Mouse (Mus musculus) neural tube, embryonic 11.5 days (tissue): ENCODE results near the gene Gm4792. TPM values are rescaled to one million over a fixed set of nuclear protein-coding genes. Genes with fewer than 3 reads are reported as not detected.

ENCODE experiments used
- ATAC-seq: fragments of 200-750 bp; cut with Nextera tagmentation; 2 replicates; pipeline ENCODE4 v1.8.0; 2017; ENCODE audit warnings: moderate number of reproducible peaks, mild to moderate bottlenecking, moderate TSS enrichment, moderate library complexity; ENCODE audit not compliant: insufficient read depth, low FRiP score, low TSS enrichment
- DNase-seq: peaks from one replicate; pipeline ENCODE4 v3.0.0-alpha.2; 2015; ENCODE audit warnings: low spot score
- H3K27ac ChIP-seq: fragments of 300-500 bp; sonication (generic); 2 replicates; pipeline ENCODE4 v1.5.1; 2014; ENCODE audit warnings: low read depth, mild to moderate bottlenecking, low read length
- H3K27me3 ChIP-seq: fragments of 300-500 bp; sonication (generic); 2 replicates; pipeline ENCODE4 v1.6.1; 2014; ENCODE audit warnings: mild to moderate bottlenecking, low read length, mixed read lengths; ENCODE audit not compliant: control insufficient read depth, insufficient read depth
- H3K36me3 ChIP-seq: fragments of 300-500 bp; sonication (generic); 2 replicates; pipeline ENCODE4 v1.6.1; 2014; ENCODE audit warnings: mild to moderate bottlenecking, low read length, moderate library complexity, mixed read lengths; ENCODE audit not compliant: control insufficient read depth, insufficient read depth
- H3K4me1 ChIP-seq: fragments of 300-500 bp; sonication (generic); 2 replicates; pipeline ENCODE4 v1.6.1; 2014; ENCODE audit warnings: low read length, mixed read lengths; ENCODE audit not compliant: control insufficient read depth, insufficient read depth
- H3K4me2 ChIP-seq: fragments of 300-500 bp; sonication (generic); 2 replicates; pipeline ENCODE4 v1.6.1; 2014; ENCODE audit warnings: low read depth, mild to moderate bottlenecking, moderate library complexity
- H3K4me3 ChIP-seq: fragments of 300-500 bp; sonication (generic); 2 replicates; pipeline ENCODE4 v1.5.1; 2014; ENCODE audit warnings: low read depth, low read length
- H3K9ac ChIP-seq: fragments of 300-500 bp; sonication (generic); 2 replicates; pipeline ENCODE4 v1.6.1; 2014; ENCODE audit warnings: mild to moderate bottlenecking, low read length
- H3K9me3 ChIP-seq: fragments of 300-500 bp; sonication (generic); 2 replicates; pipeline ENCODE4 v1.6.1; 2016; ENCODE audit warnings: low read length; ENCODE audit not compliant: control insufficient read depth
- WGBS: fragments of 180-500 bp; shearing (Covaris S2); extraction: QIAGEN DNeasy Blood & Tissue Kit; methylation state at CpG from one replicate; pipeline ENCODE4 v1.1.7; 2014; 5-methylcytosine and 5-hydroxymethylcytosine counted together
- polyA plus RNA-seq: library from polyadenylated mRNA; unstranded; fragments of >200 nt; fragmentation: Nextera tagmentation; extraction: Ambion mirVana; gene quantifications from 2 replicates; pipeline ENCODE4 v1.2.1, GENCODE M21; 2014

Gene Gm4792
- polyA plus RNA-seq = 0.42 TPM in 1 of 2 replicates, not detected in the other

- no peak for DNase-seq
- no peak within 1 kb of the TSS for H3K27ac ChIP-seq
- H3K4me3 ChIP-seq = no peak within 1 kb of the TSS
- H3K9me3 ChIP-seq = no peaks in the 10 kb centered on the region
- 73% methylated on average over 3 of the region's 3 CpGs for WGBS
- H3K27me3 ChIP-seq = no peaks in the 10 kb centered on the region
- H3K4me1 ChIP-seq = peaks cover 9% of the 10 kb centered on the region; the same call in 1 of the 2 replicates
- H3K36me3 ChIP-seq = no peaks in the 10 kb centered on the region
- H3K9ac ChIP-seq = no peak within 1 kb of the TSS
- ATAC-seq = no peak
- no peak within 1 kb of the TSS for H3K4me2 ChIP-seq
Observed at GRCm38 (mm10) chr10:94298471-94298870, at the start of gene Gm4792. Gene Gm4792 (minus strand): TSS chr10:94298703.

- 94% methylated on average over 10 of the region's 10 CpGs for WGBS
- H3K9me3 ChIP-seq = no peaks in the 10 kb centered on the region
- H3K4me2 ChIP-seq = no peak overlapping the region
- ATAC-seq = no peak
- no peak overlapping the region for H3K27ac ChIP-seq
- no peak overlapping the region for H3K9ac ChIP-seq
- no peaks in the 10 kb centered on the region for H3K36me3 ChIP-seq
- no peak overlapping the region for H3K4me3 ChIP-seq
- no peak for DNase-seq
- peaks cover 4% of the 10 kb centered on the region; the same call in 1 of the 2 replicates for H3K4me1 ChIP-seq
- no peaks in the 10 kb centered on the region for H3K27me3 ChIP-seq
Observed at GRCm38 (mm10) chr10:94347959-94348358, 49.5 kb upstream of the Gm4792 start.

DNA sequence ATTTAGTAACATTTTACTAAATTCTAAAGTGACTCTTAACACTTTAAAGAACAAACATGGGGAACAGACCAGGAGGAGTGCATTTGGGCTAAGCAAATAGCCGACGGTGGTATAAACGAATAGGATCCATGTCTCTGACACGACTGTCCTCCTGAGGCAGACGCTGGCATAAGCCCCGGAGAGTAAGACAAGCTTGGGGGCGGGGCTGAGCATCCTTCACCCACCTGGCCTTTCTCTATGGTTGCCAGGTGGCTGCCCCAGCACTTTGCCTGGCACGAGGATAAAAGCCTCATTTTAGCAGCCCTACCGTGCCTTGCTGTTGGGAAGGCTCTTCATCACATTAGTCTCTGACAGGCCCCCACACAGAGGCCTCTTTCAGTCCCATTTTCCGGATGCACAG, 48.8 kb upstream of the Gm4792 start:
- Histone ChIP-seq H3K9ac (no peak overlapping the region), H3K27me3 (no peaks in the 10 kb centered on the region)
- DNase-seq = no peak

GRCm38 (mm10) chr10:94346596-94346995, 48.1 kb upstream of the Gm4792 start:
- H3K36me3 ChIP-seq = no peaks in the 10 kb centered on the region
- peaks cover 4% of the 10 kb centered on the region; the same call in 1 of the 2 replicates for H3K4me1 ChIP-seq
- H3K9me3 ChIP-seq = no peaks in the 10 kb centered on the region
- H3K4me2 ChIP-seq = no peak overlapping the region
- DNase-seq (no peak), ATAC-seq (no peak)
- H3K9ac ChIP-seq = no peak overlapping the region
- 88% methylated on average over 7 of the region's 7 CpGs for WGBS
- no peak overlapping the region for H3K4me3 ChIP-seq
- no peak overlapping the region for H3K27ac ChIP-seq
- no peaks in the 10 kb centered on the region for H3K27me3 ChIP-seq

More for the DNA sequence above, 48.8 kb upstream of the Gm4792 start:
- H3K27ac ChIP-seq = no peak overlapping the region
- no peaks in the 10 kb centered on the region for H3K9me3 ChIP-seq
- ATAC-seq = no peak
- no peak overlapping the region for H3K4me3 ChIP-seq
- H3K4me2 ChIP-seq = no peak overlapping the region
- no peaks in the 10 kb centered on the region for H3K36me3 ChIP-seq
- peaks cover 4% of the 10 kb centered on the region; the same call in 1 of the 2 replicates for H3K4me1 ChIP-seq
- WGBS = 82% methylated on average over 10 of the region's 10 CpGs

- H3K27me3 ChIP-seq = no peaks in the 10 kb centered on the region
- H3K27ac ChIP-seq = no peak overlapping the region
- H3K9ac ChIP-seq = no peak overlapping the region
- no peak for DNase-seq
- no peak for ATAC-seq
- no peak overlapping the region for H3K4me2 ChIP-seq
- no peaks in the 10 kb centered on the region for H3K36me3 ChIP-seq
- no peaks in the 10 kb centered on the region for H3K9me3 ChIP-seq
- H3K4me1 ChIP-seq = peaks cover 4% of the 10 kb centered on the region; the same call in 1 of the 2 replicates
- WGBS = 93% methylated on average over 7 of the region's 7 CpGs
- no peak overlapping the region for H3K4me3 ChIP-seq
Observed at GRCm38 (mm10) chr10:94345509-94346252, 47.2 kb upstream of the Gm4792 start.

GRCm38 (mm10) chr10:94344631-94345417, 46.3 kb upstream of the Gm4792 start:
- Histone ChIP-seq H3K27me3 (no peaks in the 10 kb centered on the region), H3K36me3 (no peaks in the 10 kb centered on the region), H3K9ac (no peak overlapping the region), H3K4me1 (no peaks in the 10 kb centered on the region), H3K4me2 (no peak overlapping the region), H3K4me3 (no peak overlapping the region), H3K27ac (no peak overlapping the region), H3K9me3 (no peaks in the 10 kb centered on the region)
- WGBS = 59% methylated on average over 22 of the region's 22 CpGs
- no peak for ATAC-seq
- DNase-seq = no peak

GRCm38 (mm10) chr10:94343581-94343980, 45.1 kb upstream of the Gm4792 start:
- ATAC-seq (no peak), DNase-seq (no peak)
- Histone ChIP-seq H3K27ac (no peak overlapping the region), H3K9me3 (no peaks in the 10 kb centered on the region), H3K27me3 (no peaks in the 10 kb centered on the region), H3K4me3 (no peak overlapping the region), H3K4me2 (no peak overlapping the region), H3K9ac (no peak overlapping the region), H3K36me3 (no peaks in the 10 kb centered on the region), H3K4me1 (no peaks in the 10 kb centered on the region)
- 91% methylated on average over 7 of the region's 7 CpGs for whole genome bisulfite sequencing

GRCm38 (mm10) chr10:94342256-94342655, 43.8 kb upstream of the Gm4792 start:
- Histone ChIP-seq H3K4me1 (no peaks in the 10 kb centered on the region), H3K27ac (no peak overlapping the region), H3K4me3 (no peak overlapping the region), H3K9me3 (no peaks in the 10 kb centered on the region), H3K4me2 (no peak overlapping the region), H3K9ac (no peak overlapping the region), H3K36me3 (no peaks in the 10 kb centered on the region), H3K27me3 (no peaks in the 10 kb centered on the region)
- no peak for DNase-seq
- WGBS = 78% methylated on average over 7 of the region's 7 CpGs
- ATAC-seq = no peak
